Mouse (Mus musculus) adipocyte (in vitro differentiated cells): ENCODE results near the gene Narf.

Source experiments
- DNase-seq: peaks from one replicate; pipeline ENCODE4 v3.0.0-alpha.2; 2016; ENCODE audit warnings: low spot score

Narf gene

DNA sequence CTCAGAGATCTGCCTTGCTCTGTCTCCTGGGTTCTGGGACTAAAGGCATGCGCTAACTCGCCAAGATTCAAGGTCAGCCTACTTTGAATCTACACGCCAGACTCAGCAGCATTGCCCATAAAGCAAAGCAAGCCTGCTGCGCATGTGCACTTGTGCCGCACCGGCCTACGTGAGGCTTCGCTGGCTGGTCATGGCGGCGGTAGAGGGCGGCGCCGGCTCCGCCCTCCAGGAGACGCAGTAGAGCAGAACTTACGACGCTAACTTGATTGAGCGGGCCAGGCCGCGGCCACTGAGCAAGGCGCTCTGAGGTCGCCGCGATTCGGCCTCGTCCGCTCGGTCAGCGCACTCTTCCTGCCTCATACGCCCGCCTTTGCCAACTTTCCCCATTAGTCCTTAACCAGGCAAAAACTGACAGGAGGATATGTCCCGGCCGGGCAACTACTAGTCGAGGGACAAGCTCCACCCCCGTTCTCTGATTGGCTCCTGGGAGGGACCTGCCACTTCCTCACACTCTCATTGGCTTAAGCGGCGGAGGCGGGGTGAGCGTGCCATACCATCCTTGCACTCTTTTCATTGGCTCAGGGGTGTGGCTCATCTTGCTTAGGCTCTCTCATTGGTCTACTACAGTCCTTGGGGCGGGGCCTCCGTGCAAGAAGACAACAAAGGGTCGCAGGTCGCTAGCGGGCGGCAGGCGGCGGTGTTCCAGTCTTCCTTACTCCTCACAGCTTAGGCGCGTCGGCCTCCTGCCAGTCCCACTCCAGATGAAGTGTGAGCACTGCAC lies at the start of gene Narf:
Gene Narf (plus strand): TSS at position 690 of the 781 bp plus-strand sequence.
- peak; percentile 100 for DNase-seq

GRCm38 (mm10) chr11:121189681-121190080 lies 47.4 kb upstream of the Narf start:
- peak; percentile 43 for DNase-seq

GRCm38 (mm10) chr11:121192742-121193141 lies 44.3 kb upstream of the Narf start:
- no peak for DNase-seq

DNA sequence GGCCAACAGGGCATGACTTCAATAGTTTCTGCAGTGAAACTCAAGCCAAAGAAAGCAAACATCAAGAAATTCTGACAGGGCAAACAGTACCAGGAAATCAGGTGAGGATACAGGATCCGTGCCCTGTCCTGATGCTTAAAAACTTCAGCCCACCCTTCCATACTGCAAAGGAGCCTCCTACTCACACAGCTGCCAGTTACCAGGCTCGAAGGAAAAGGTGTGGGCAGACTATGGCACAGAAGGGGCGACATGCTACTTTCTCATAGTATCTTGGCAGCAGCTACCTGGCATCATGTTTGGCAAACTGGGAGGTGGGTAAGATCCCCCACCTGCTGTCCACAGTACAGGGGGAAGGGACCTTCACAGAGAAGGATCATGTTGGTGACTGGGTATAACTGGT lies 43.6 kb upstream of the Narf start:
- no peak for DNase-seq

DNA sequence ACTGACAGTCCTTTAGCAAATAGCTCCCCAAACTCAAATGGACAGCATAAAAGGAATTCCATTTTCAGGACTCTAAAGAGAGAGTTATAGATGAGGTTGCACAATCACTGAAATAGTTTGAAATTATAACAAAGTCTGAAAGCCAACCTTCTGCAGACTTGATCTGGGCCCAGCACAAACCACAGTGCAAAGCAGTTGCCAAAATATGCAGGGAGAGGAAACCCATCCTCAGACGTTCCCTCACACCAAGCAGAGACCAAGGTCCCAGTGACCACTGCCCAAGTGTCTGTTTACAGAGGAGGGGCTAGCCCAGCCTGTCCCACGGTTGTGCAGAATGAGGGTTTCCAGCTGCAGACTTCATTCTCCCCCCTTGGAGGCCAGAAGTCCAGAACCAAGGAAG lies 38.4 kb upstream of the Narf start:
- peak; percentile 50 for DNase-seq

DNA sequence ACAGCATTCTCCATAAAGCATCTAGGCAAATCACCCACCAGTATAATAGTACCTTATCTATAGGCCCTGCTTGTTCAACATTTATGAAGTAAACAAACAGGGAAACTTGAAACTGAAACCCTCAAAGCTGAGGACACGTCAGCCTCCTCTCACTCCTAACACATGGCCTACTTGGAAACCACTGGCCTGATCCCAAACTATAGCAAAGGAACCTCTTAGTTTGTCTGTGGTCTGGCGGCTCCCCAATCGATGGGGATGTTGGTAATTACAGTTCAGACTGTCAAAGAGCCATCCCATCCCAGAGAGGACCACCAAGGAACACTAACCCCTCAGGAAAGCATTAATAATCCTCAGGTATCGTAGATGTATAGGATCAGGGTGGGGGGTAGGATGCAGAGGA lies 37.2 kb upstream of the Narf start:
- DNase-seq = peak; percentile 74

DNA sequence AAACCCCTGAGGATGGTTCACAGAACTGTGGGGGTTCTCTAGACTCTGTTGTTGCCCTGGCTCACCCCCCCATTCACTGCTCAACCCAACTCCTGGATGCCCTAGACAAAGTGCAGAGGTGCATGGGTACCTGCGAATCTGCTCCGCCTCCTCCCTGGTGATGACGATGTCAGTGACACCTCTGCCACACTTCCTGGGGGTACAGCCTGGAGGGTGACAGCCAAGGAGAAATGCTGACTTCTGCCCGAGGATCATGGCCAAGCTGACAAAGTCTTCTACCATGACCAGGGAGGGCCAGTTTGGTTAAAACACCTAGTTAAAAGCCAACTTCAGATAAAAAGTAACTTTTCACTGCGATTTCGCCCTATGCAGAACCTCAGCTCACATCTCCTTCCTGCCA lies 36.3 kb upstream of the Narf start:
- DNase-seq = no peak

GRCm38 (mm10) chr11:121201436-121202198 lies 35.4 kb upstream of the Narf start:
- peak; percentile 82 for DNase-seq

- DNase-seq = no peak
Observed at GRCm38 (mm10) chr11:121203859-121204160, 33.2 kb upstream of the Narf start.

DNA sequence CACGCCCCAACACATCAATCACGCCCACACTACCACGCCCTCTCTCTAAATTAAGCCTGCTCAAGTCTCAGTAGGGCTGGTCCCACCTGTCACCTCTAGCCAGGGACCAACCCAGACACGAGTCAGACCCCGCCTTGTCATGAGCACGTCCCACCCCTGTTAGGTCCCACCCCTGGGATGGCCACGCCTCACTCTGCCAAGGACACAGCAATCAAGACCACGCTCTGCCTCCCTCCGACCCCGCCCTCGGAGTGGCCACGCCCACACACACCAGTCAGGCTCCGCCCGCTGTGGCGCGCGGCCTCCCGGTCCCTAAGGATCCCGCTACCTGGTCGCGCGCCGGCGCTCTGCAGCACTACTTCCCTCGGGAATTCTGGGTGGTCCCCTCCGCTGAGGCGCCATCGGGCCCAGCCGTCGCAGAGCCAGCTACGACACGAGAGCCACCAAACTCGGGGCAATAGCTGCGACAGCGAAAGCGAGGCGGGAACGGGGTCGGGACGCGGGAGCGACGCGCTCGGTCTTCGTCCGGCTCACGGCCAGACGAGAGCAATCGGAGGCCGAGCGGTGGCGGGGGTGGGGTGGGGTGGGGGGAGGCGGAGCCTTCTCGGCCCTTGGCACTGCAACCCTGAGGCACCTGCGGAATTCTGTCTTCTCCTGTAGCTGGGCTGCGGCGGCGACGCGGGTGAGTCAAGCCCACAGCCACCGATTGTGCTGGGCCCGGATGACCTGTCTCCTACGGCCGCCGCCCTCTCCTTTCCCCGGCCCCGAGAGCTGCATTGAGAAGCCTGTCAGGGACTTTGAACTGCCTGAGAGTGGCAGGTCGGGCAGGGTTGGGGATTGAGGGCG lies 32.7 kb upstream of the Narf start, which contains the start of the genes Hexdc and Ogfod3:
Gene Hexdc (plus strand): TSS at position 273 of the 846 bp plus-strand sequence.
Gene Ogfod3 (minus strand): TSS at position 551 of the 846 bp plus-strand sequence.
- DNase-seq = peak; percentile 93

DNA sequence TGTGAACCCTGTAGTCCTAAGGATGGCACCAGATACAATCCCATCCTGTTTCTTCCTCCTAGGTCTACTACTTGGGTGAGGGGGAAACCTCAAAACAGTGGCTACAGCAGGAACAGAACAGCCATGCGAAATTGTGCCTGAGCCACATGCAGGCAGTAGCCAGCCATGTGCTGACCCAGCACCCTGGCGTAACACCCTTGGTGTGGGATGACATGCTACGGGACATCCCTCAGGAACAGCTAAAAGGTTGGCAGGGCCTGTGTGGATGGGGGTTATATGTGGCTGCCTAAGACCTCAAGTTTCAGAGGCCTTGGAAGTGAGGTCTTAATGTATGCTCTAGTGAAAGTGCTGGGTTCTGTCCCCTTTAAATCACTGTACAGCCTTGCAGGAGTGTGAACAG lies 20.2 kb upstream of the Narf start:
- DNase-seq = no peak

GRCm38 (mm10) chr11:121219776-121220175 lies 17.3 kb upstream of the Narf start:
- DNase-seq = no peak

DNA sequence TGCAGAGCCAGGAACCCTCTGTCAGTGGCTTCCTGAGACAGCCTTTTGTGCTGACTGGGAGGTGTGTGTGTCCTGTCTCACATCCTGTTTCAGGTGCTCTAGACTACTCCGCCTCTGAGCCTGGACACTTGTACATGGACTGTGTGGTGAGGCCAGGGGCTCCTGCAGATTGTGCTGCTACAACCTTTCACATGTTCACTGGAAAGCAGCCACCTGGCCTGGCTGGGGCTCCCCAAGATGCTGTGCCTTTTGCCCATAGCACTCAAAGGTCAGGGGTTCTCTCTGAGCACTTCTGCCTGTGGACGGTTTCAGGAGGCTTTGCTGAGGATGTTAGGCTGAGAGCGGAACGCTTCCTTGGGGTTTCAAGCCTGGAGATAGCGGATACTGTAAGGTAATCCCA lies 16.3 kb upstream of the Narf start:
- no peak for DNase-seq

DNA sequence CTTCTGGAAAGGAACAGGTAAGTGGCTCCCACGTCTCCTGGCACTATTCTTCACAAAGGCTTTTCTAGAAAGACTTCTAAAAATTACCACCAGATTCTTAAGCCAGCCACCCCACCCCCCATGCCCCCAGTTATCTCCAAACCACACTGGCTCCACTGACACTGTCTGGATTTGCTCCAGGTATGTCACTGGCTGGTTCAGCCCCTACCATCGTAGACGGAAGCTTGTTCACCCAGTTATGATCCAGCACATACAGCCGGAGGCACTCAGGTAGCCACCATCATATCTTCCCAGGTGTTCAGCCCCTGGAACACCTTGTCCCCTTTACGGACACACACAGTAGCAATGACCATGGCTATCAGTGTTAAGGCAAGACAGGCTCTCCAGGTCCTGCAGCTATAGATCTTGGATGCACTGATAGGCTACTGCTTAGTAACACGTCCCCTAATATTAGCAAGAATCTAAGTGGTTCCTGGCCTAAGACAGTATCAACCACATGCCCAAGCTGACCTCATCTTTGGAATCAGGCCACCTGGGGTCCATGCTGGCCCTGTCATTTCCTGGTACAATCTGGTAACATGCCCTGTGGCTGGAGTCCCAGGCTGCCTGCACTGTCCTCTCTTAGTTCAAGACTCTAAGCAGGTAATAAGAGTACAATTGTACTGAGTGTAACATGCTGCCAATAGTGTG lies 15.6 kb upstream of the Narf start:
- no peak for DNase-seq

GRCm38 (mm10) chr11:121228129-121229017 lies 8.7 kb upstream of the Narf start:
- DNase-seq = no peak

DNA sequence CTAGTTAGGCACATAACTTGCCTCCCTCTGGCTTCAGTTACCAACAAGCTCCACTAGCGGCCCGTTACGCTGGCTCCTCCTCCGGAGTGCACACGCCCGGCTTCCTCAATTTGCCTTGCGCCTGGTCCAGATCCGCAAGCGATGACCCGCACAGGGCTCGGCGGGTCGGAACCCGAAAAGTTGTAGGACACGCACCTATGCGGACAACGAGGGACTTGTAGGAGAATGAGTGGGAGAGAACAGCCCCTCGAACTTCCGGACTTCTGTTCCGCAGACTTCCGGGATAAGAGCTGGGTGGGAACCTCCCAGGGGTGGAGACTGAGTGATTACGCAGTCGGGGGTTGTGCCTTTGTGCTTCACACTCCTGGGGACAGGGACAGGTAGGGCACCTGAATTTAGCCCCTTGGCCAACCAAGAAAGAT lies 8.0 kb upstream of the Narf start, which contains the start of gene Cybc1:
Gene Cybc1 (minus strand): TSS at position 305 of the 422 bp plus-strand sequence.
- DNase-seq = peak; percentile 77

DNA sequence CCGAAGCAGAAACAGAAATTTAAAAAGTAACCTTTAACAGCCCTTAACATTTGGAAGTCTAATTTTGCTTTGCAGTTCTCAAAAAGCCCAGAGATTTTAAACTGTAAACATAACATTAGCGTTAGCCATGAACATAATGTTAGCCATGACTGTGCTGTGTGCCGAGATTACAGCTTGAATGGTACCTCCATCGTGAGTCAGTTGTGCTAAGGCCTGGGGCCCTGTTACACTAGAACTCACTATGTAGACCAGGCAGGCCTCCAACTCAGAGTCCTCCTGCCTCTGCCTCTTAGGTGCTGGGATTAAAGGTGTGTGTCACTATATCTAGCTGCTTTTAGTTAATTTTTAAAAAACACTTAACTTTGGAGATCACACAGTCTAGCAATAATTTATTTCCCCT lies 5.9 kb upstream of the Narf start:
- DNase-seq = no peak

GRCm38 (mm10) chr11:121231628-121232291 lies 5.3 kb upstream of the Narf start:
- no peak for DNase-seq

DNA sequence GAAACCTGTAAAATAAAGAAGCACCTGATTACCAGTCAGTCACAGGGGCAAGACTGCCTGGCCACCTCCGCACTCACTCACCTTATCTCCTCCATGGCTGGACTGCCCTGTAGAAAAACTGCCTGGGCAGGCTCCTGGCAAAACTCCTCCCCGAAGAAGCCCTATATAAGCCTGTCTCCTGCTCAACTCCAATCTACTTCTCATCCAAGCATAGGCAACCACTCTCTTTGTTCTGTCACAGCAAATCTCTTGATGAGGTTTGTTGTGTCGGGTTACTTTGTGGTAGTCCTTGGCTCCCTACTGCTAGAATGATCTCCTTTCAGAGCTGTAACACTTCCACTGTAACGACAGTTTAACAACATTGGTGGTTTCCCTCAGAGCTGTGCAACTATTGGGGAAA lies 4.3 kb upstream of the Narf start:
- no peak for DNase-seq
